Mouse (Mus musculus) forebrain, embryonic 13.5 days (tissue): ENCODE measurements around the gene Npas2. TPM values are rescaled to one million over a fixed set of nuclear protein-coding genes. Genes with fewer than 3 reads are reported as not detected.

Source experiments
- ATAC-seq: fragments of 200-750 bp; cut with Nextera tagmentation; 2 replicates; pipeline ENCODE4 v1.8.0; 2017
- H3K27ac ChIP-seq: fragments of 300-500 bp; sonication (generic); 2 replicates; pipeline ENCODE4 v1.5.1; 2015; ENCODE audit warnings: inconsistent platforms, mild to moderate bottlenecking, moderate library complexity
- H3K27me3 ChIP-seq: fragments of 300-500 bp; sonication (generic); 2 replicates; pipeline ENCODE4 v1.6.1; 2015; ENCODE audit warnings: mild to moderate bottlenecking, inconsistent platforms
- H3K36me3 ChIP-seq: fragments of 300-500 bp; sonication (generic); 2 replicates; pipeline ENCODE4 v1.6.1; 2015; ENCODE audit warnings: mild to moderate bottlenecking, inconsistent platforms; ENCODE audit not compliant: poor library complexity, severe bottlenecking
- H3K4me1 ChIP-seq: fragments of 300-500 bp; sonication (generic); 2 replicates; pipeline ENCODE4 v1.6.1; 2015; ENCODE audit warnings: inconsistent platforms
- H3K4me2 ChIP-seq: fragments of 300-500 bp; sonication (generic); 2 replicates; pipeline ENCODE4 v1.6.1; 2015; ENCODE audit warnings: inconsistent platforms, mild to moderate bottlenecking, moderate library complexity
- H3K4me3 ChIP-seq: fragments of 300-500 bp; sonication (generic); 2 replicates; pipeline ENCODE4 v1.5.1; 2015; ENCODE audit warnings: mild to moderate bottlenecking, inconsistent platforms
- H3K9ac ChIP-seq: fragments of 300-500 bp; sonication (generic); 2 replicates; pipeline ENCODE4 v1.6.1; 2015; ENCODE audit warnings: mild to moderate bottlenecking, inconsistent platforms
- H3K9me3 ChIP-seq: fragments of 300-500 bp; sonication (generic); replicated peaks from 2 replicates; pipeline ENCODE4 v1.6.1; 2016; ENCODE audit warnings: inconsistent platforms
- WGBS: fragments of 180-500 bp; shearing (Covaris S2); methylation state at CpG from one replicate; pipeline ENCODE4 v1.1.7; 2015; 5-methylcytosine and 5-hydroxymethylcytosine counted together
- polyA plus RNA-seq: library from polyadenylated mRNA; unstranded; fragments of >200 nt; fragmentation: Nextera tagmentation; extraction: Ambion mirVana; gene quantifications from 2 replicates; pipeline ENCODE4 v1.2.1, GENCODE M21; 2015

Gene Npas2
- polyA plus RNA-seq, 1 experiment from 2014 or later: 0.15 TPM

GRCm38 (mm10) chr1:39192460-39192996 is 1.0 kb upstream of the Npas2 start:
- Histone ChIP-seq H3K36me3 (no peaks in the 10 kb centered on the region), H3K27me3 (peaks cover 53% of the 10 kb centered on the region), H3K9ac (peak overlapping the region; percentile 68), H3K4me1 (peaks cover 21% of the 10 kb centered on the region), H3K27ac (no peak overlapping the region), H3K4me2 (peak overlapping the region; percentile 99), H3K9me3 (no peaks in the 10 kb centered on the region), H3K4me3 (peak overlapping the region; percentile 69)
- WGBS: under 1% methylated on average over 28 of the region's 28 CpGs
- 0 out of 2 replicates have a peak, but pooled peaks have one; percentile 14 for ATAC-seq

- Histone ChIP-seq H3K27me3 (peaks cover 56% of the 10 kb centered on the region), H3K4me1 (peaks cover 21% of the 10 kb centered on the region), H3K4me2 (peak overlapping the region; percentile 99), H3K27ac (no peak overlapping the region), H3K36me3 (no peaks in the 10 kb centered on the region), H3K9ac (peak overlapping the region; percentile 68), H3K4me3 (peak overlapping the region; percentile 69), H3K9me3 (no peaks in the 10 kb centered on the region)
- under 1% methylated on average over 56 of the region's 76 CpGs for whole genome bisulfite sequencing
- ATAC-seq: peak; percentile 71
Observed at GRCm38 (mm10) chr1:39193862-39194675, 538 bp downstream of the Npas2 start.

- no peak for ATAC-seq
- no peak overlapping the region; the same call in 1 of the 2 replicates for H3K4me2 ChIP-seq
Observed at GRCm38 (mm10) chr1:39194959-39195358, 1.4 kb downstream of the Npas2 start.

GRCm38 (mm10) chr1:39196126-39196525 is 2.6 kb downstream of the Npas2 start:
- Histone ChIP-seq H3K4me1 (peaks cover 21% of the 10 kb centered on the region), H3K36me3 (no peaks in the 10 kb centered on the region), H3K27ac (no peak overlapping the region), H3K4me2 (no peak overlapping the region), H3K27me3 (peaks cover 52% of the 10 kb centered on the region), H3K4me3 (no peak overlapping the region), H3K9me3 (no peaks in the 10 kb centered on the region), H3K9ac (no peak overlapping the region)
- ATAC-seq: no peak
- 23% methylated on average over 6 of the region's 6 CpGs for WGBS

More at GRCm38 (mm10) chr1:39194959-39195358, 1.4 kb downstream of the Npas2 start:
- Histone ChIP-seq H3K27ac (no peak overlapping the region), H3K4me3 (no peak overlapping the region), H3K36me3 (no peaks in the 10 kb centered on the region), H3K9ac (no peak overlapping the region), H3K27me3 (peaks cover 56% of the 10 kb centered on the region), H3K9me3 (no peaks in the 10 kb centered on the region), H3K4me1 (peaks cover 21% of the 10 kb centered on the region)
- 5% methylated on average over 11 of the region's 11 CpGs for WGBS

- WGBS: 53% methylated on average over 12 of the region's 12 CpGs
- Histone ChIP-seq H3K36me3 (no peaks in the 10 kb centered on the region), H3K4me1 (peaks cover 21% of the 10 kb centered on the region), H3K4me2 (no peak overlapping the region), H3K27me3 (peaks cover 48% of the 10 kb centered on the region), H3K9me3 (no peaks in the 10 kb centered on the region), H3K4me3 (no peak overlapping the region), H3K9ac (no peak overlapping the region), H3K27ac (no peak overlapping the region)
- ATAC-seq: 0 out of 2 replicates have a peak, but pooled peaks have one; percentile 31
Observed at GRCm38 (mm10) chr1:39196676-39197375, 3.3 kb downstream of the Npas2 start.

- no peak overlapping the region for H3K4me2 ChIP-seq
- no peak overlapping the region for H3K27ac ChIP-seq
- H3K4me3 ChIP-seq: no peak overlapping the region
- H3K27me3 ChIP-seq: no peaks in the 10 kb centered on the region
- H3K9me3 ChIP-seq: no peaks in the 10 kb centered on the region
- H3K36me3 ChIP-seq: no peaks in the 10 kb centered on the region
- no peaks in the 10 kb centered on the region for H3K4me1 ChIP-seq
- H3K9ac ChIP-seq: no peak overlapping the region
- 83% methylated on average over 10 of the region's 10 CpGs for WGBS
- ATAC-seq: no peak
Observed at GRCm38 (mm10) chr1:39205021-39205420, 11.5 kb downstream of the Npas2 start.

GRCm38 (mm10) chr1:39205697-39206096 is 12.2 kb downstream of the Npas2 start:
- H3K9ac ChIP-seq: no peak overlapping the region
- H3K4me2 ChIP-seq: no peak overlapping the region
- no peaks in the 10 kb centered on the region for H3K4me1 ChIP-seq
- H3K27ac ChIP-seq: no peak overlapping the region
- no peak overlapping the region for H3K4me3 ChIP-seq
- no peak for ATAC-seq
- 95% methylated on average over 4 of the region's 4 CpGs for WGBS
- H3K9me3 ChIP-seq: no peaks in the 10 kb centered on the region
- H3K27me3 ChIP-seq: no peaks in the 10 kb centered on the region
- no peaks in the 10 kb centered on the region for H3K36me3 ChIP-seq

- Histone ChIP-seq H3K9ac (no peak overlapping the region), H3K36me3 (no peaks in the 10 kb centered on the region), H3K4me3 (no peak overlapping the region), H3K27ac (no peak overlapping the region), H3K4me1 (no peaks in the 10 kb centered on the region), H3K27me3 (no peaks in the 10 kb centered on the region), H3K9me3 (no peaks in the 10 kb centered on the region), H3K4me2 (no peak overlapping the region)
- ATAC-seq: no peak
- WGBS: 45% methylated on average over 7 of the region's 7 CpGs
Observed at GRCm38 (mm10) chr1:39206942-39207341, 13.4 kb downstream of the Npas2 start.

- H3K36me3 ChIP-seq: no peaks in the 10 kb centered on the region
- no peaks in the 10 kb centered on the region for H3K4me1 ChIP-seq
- no peaks in the 10 kb centered on the region for H3K27me3 ChIP-seq
- 75% methylated on average over 5 of the region's 5 CpGs for WGBS
- H3K9ac ChIP-seq: no peak overlapping the region
- no peaks in the 10 kb centered on the region for H3K9me3 ChIP-seq
- H3K27ac ChIP-seq: no peak overlapping the region
- H3K4me2 ChIP-seq: no peak overlapping the region
- ATAC-seq: no peak
- H3K4me3 ChIP-seq: no peak overlapping the region
Observed at GRCm38 (mm10) chr1:39210928-39211327, 17.4 kb downstream of the Npas2 start.

- Histone ChIP-seq H3K9me3 (no peaks in the 10 kb centered on the region), H3K4me2 (no peak overlapping the region), H3K36me3 (no peaks in the 10 kb centered on the region), H3K4me3 (no peak overlapping the region), H3K27ac (no peak overlapping the region), H3K27me3 (no peaks in the 10 kb centered on the region), H3K9ac (no peak overlapping the region), H3K4me1 (no peaks in the 10 kb centered on the region)
- no peak for ATAC-seq
- 87% methylated on average over 6 of the region's 6 CpGs for WGBS
Observed at GRCm38 (mm10) chr1:39212982-39213381, 19.5 kb downstream of the Npas2 start.

GRCm38 (mm10) chr1:39217584-39217983 is 24.1 kb downstream of the Npas2 start:
- H3K27me3 ChIP-seq: no peaks in the 10 kb centered on the region
- no peak for ATAC-seq
- H3K27ac ChIP-seq: no peak overlapping the region
- H3K4me3 ChIP-seq: no peak overlapping the region
- 94% methylated on average over 3 of the region's 3 CpGs for WGBS
- H3K36me3 ChIP-seq: no peaks in the 10 kb centered on the region
- H3K4me1 ChIP-seq: no peaks in the 10 kb centered on the region
- no peak overlapping the region for H3K9ac ChIP-seq
- H3K9me3 ChIP-seq: no peaks in the 10 kb centered on the region
- no peak overlapping the region for H3K4me2 ChIP-seq

- Histone ChIP-seq H3K4me1 (no peaks in the 10 kb centered on the region), H3K9me3 (0 out of 2 replicates have a peak, but pooled peaks cover 3% of the 10 kb centered on the region), H3K27ac (no peak overlapping the region), H3K9ac (no peak overlapping the region), H3K4me2 (no peak overlapping the region), H3K36me3 (no peaks in the 10 kb centered on the region), H3K27me3 (no peaks in the 10 kb centered on the region), H3K4me3 (no peak overlapping the region)
- 94% methylated on average over 5 of the region's 5 CpGs for WGBS
- no peak for ATAC-seq
Observed at GRCm38 (mm10) chr1:39228401-39228800, 34.9 kb downstream of the Npas2 start.
